Mouse (Mus musculus): ENCODE measurements at regions not wholly inside any gene's neighbourhood (a gene's known extent, or its start where the extent isn't known, plus 50 kb on each side); places are given as distances from the start of the nearest gene placed in this dataset.

- TF ChIP-seq ZMIZ1 (IDR thresholded peaks at IDR 0.05; ENCODE audit: low read depth, low read length) (no peak), USF1 (IDR thresholded peaks at IDR 0.05; ENCODE audit: low read depth, low read length) (no peak), BHLHE40 (IDR thresholded peaks at IDR 0.05; ENCODE audit: low read depth, low read length) (no peak)
Measured at GRCm38 (mm10) chr1:57684387-57685162, 89.4 kb upstream of the Spats2l start.

Measured in CH12.LX (cell line).